Mouse (Mus musculus) liver, adult 2 months (tissue): Measurements from ENCODE around the gene Helz. TPM values are rescaled to one million over a fixed set of nuclear protein-coding genes. Genes with fewer than 3 reads are reported as not detected.
"Not testable (repeated sequence)": the region's sequence is repeated elsewhere in the genome, so short reads cannot be mapped to it uniquely, and the experiment has no call there.

Experiments used
- DNase-seq: peaks from one replicate; pipeline ENCODE4 v3.0.0-alpha.2; 2011; ENCODE audit warnings: low read depth, low spot score; ENCODE audit errors: extremely low read depth
- H3K27ac ChIP-seq: fragments of 200-500 bp; replicated peaks from 2 replicates; pipeline ENCODE4 v1.5.1; 2012; ENCODE audit warnings: low read depth, mild to moderate bottlenecking, control low read depth, inconsistent platforms, low read length; ENCODE audit not compliant: insufficient read depth
- H3K27me3 ChIP-seq: fragments of 200-500 bp; 2 replicates; pipeline ENCODE4 v1.6.1; 2012; ENCODE audit warnings: mild to moderate bottlenecking, moderate library complexity, low read length, inconsistent platforms; ENCODE audit not compliant: control insufficient read depth, insufficient read depth
- H3K36me3 ChIP-seq: fragments of 200-500 bp; 2 replicates; pipeline ENCODE4 v1.6.1; 2012; ENCODE audit warnings: low read length, inconsistent platforms; ENCODE audit not compliant: control insufficient read depth, insufficient read depth
- H3K4me1 ChIP-seq: fragments of 200-500 bp; 2 replicates; pipeline ENCODE4 v1.6.1; 2011; ENCODE audit warnings: low read length; ENCODE audit not compliant: control insufficient read depth, insufficient read depth
- H3K4me3 ChIP-seq: fragments of 200-500 bp; 2 replicates; pipeline ENCODE4 v1.5.1; 2011; ENCODE audit warnings: low read depth, mild to moderate bottlenecking, control low read depth, low read length, moderate library complexity; ENCODE audit not compliant: insufficient read depth
- H3K79me2 ChIP-seq: fragments of 200-500 bp; 2 replicates; pipeline ENCODE4 v1.6.1; 2012; ENCODE audit warnings: inconsistent platforms, mild to moderate bottlenecking, low read length, moderate library complexity; ENCODE audit not compliant: control insufficient read depth, insufficient read depth
- H3K9ac ChIP-seq: fragments of 200-500 bp; 2 replicates; pipeline ENCODE4 v1.6.1; 2012; ENCODE audit warnings: low read depth, mild to moderate bottlenecking, control low read depth, inconsistent platforms, low read length
- CTCF ChIP-seq: fragments of 200-500 bp; IDR thresholded peaks from 2 replicates; pipeline ENCODE4 v1.5.1; 2011; ENCODE audit warnings: low read depth, low read length, control low read depth
- POLR2A ChIP-seq: fragments of 200-500 bp; IDR thresholded peaks from 2 replicates; pipeline ENCODE4 v1.6.1; 2011; ENCODE audit warnings: low read length, control low read depth; ENCODE audit not compliant: insufficient read depth; ENCODE audit errors: extremely low read depth
- WGBS: fragments of 180-500 bp; shearing (Covaris S2); methylation state at CpG from one replicate; pipeline ENCODE4 v1.1.7; 2018; 5-methylcytosine and 5-hydroxymethylcytosine counted together
- polyA plus RNA-seq: library from polyadenylated mRNA; depleted of rRNA; stranded (reverse); fragments of >200 nt; gene quantifications from 2 replicates; pipeline ENCODE4 v1.2.3, GENCODE M21; 2012
- total RNA-seq: library from RNA; depleted of rRNA; stranded (reverse); fragments of >200 nt; gene quantifications from 2 replicates; pipeline ENCODE4 v1.2.3, GENCODE M21; 2014

Gene Helz
- total and polyA plus RNA-seq, 2 experiments = 5.3 to 6.4 TPM

- H3K36me3 ChIP-seq = peaks cover 13% of the 10 kb centered on the region
- H3K4me1 ChIP-seq = no peaks in the 10 kb centered on the region
- no peak overlapping the region for H3K4me3 ChIP-seq
- DNase-seq = no peak
- H3K27me3 ChIP-seq = no peaks in the 10 kb centered on the region
- H3K79me2 ChIP-seq = peaks cover 7% of the 10 kb centered on the region; the same call in 1 of the 2 replicates
- no peak for TF ChIP-seq CTCF
- TF ChIP-seq POLR2A = no peak
- no peak overlapping the region for H3K9ac ChIP-seq
- 79% methylated on average over 12 of the region's 12 CpGs for WGBS
- H3K27ac ChIP-seq = no peak overlapping the region
Observed at GRCm38 (mm10) chr11:107584660-107585451, 37.1 kb downstream of the Helz start.

- 80% methylated on average over 5 of the region's 5 CpGs for WGBS
- H3K4me1 ChIP-seq, H3K36me3 ChIP-seq, H3K79me2 ChIP-seq, H3K27ac ChIP-seq, H3K27me3 ChIP-seq, DNase-seq, H3K4me3 ChIP-seq, H3K9ac ChIP-seq: not testable (repeated sequence)
Observed at GRCm38 (mm10) chr11:107586129-107586528, 38.4 kb downstream of the Helz start.

- no peak overlapping the region for H3K9ac ChIP-seq
- H3K4me3 ChIP-seq = no peak overlapping the region
- no peak overlapping the region for H3K27ac ChIP-seq
- DNase-seq = no peak
- H3K27me3 ChIP-seq = no peaks in the 10 kb centered on the region
- 88% methylated on average over 7 of the region's 7 CpGs for WGBS
- peaks cover 10% of the 10 kb centered on the region; the same call in 1 of the 2 replicates for H3K79me2 ChIP-seq
- no peaks in the 10 kb centered on the region for H3K4me1 ChIP-seq
- H3K36me3 ChIP-seq = peaks cover 5% of the 10 kb centered on the region
- no peak for TF ChIP-seq POLR2A
- no peak for TF ChIP-seq CTCF
Observed at GRCm38 (mm10) chr11:107587141-107587540, 39.4 kb downstream of the Helz start.

- no peak overlapping the region for H3K9ac ChIP-seq
- H3K79me2 ChIP-seq = peaks cover 9% of the 10 kb centered on the region; the same call in 1 of the 2 replicates
- no peak for DNase-seq
- no peak for TF ChIP-seq CTCF
- no peak for TF ChIP-seq POLR2A
- H3K27ac ChIP-seq = no peak overlapping the region
- no peaks in the 10 kb centered on the region for H3K27me3 ChIP-seq
- peaks cover 22% of the 10 kb centered on the region for H3K36me3 ChIP-seq
- 84% methylated on average over 5 of the region's 5 CpGs for WGBS
- no peaks in the 10 kb centered on the region for H3K4me1 ChIP-seq
- no peak overlapping the region for H3K4me3 ChIP-seq
Observed at GRCm38 (mm10) chr11:107592575-107592974, 44.8 kb downstream of the Helz start.

GRCm38 (mm10) chr11:107597381-107597780 lies 49.7 kb downstream of the Helz start:
- H3K9ac ChIP-seq = no peak overlapping the region
- 96% methylated on average over 4 of the region's 4 CpGs for WGBS
- H3K4me3 ChIP-seq = no peak overlapping the region
- H3K79me2 ChIP-seq = no peaks in the 10 kb centered on the region
- no peak overlapping the region for H3K27ac ChIP-seq
- DNase-seq = no peak
- no peaks in the 10 kb centered on the region for H3K4me1 ChIP-seq
- TF ChIP-seq CTCF = no peak
- TF ChIP-seq POLR2A = no peak
- H3K36me3 ChIP-seq = peaks cover 34% of the 10 kb centered on the region
- H3K27me3 ChIP-seq = no peaks in the 10 kb centered on the region

- no peak for DNase-seq
- Histone ChIP-seq H3K36me3 (peaks cover 17% of the 10 kb centered on the region; the same call in 1 of the 2 replicates), H3K4me3 (no peak overlapping the region), H3K27ac (no peak overlapping the region), H3K79me2 (no peaks in the 10 kb centered on the region), H3K27me3 (no peaks in the 10 kb centered on the region), H3K9ac (no peak overlapping the region), H3K4me1 (no peaks in the 10 kb centered on the region)
- TF ChIP-seq POLR2A (no peak), CTCF (no peak)
- 65% methylated on average over 7 of the region's 7 CpGs for WGBS
Observed at GRCm38 (mm10) chr11:107605694-107606093, 58.0 kb downstream of the Helz start.
